Mouse (Mus musculus): Measurements from ENCODE around the gene Add1.
A peak's percentile ranks its signal among the peaks of the same experiment; 100 is the strongest.
"Not testable (repeated sequence)": the region's sequence is repeated elsewhere in the genome, so short reads cannot be mapped to it uniquely, and the experiment has no call there.

Gene Add1

DNA sequence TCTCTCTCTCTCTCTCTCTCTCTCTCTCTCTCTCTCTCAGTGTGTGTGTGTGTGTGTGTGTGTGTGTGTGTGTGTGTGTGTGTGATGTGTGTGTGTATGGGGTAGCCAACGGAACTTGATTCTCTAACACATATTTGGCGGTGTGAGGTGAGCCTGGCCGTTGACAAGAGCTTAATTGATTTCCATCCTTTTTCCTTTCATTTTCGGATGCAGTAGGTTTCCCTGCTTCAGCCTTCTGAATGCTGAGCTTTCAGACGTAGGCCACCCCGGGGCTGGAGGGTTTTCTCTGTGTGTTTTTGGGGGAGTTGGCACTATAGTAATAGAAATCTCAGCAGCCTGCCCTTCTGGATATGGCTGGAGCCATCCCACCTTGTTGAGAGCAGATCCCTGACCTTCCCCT is 23.2 kb upstream of the Add1 start:
- no peak for DNase-seq (ENCODE audit: low spot score in 2 of 2)

DNA sequence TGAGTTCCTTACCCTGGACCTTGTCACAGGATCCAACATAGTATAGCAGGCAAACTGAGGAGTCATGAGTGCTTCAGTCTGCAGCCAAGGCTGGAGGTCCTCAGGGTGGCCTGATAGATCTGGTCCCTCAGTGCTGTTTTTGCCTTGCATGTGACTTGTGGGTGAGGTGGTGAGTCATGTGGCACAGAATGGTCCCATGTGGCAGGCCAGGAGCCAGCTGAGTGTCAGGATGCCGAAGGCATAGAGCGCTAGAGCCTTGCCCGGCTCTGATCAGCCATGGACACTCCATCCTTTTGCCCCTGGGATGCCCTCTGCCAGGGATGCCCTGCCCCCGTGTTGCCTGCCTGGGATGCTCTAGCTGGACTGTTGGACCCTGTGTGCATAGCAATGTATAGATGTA is 21.6 kb upstream of the Add1 start:
- no peak for DNase-seq (ENCODE audit: low spot score in 2 of 2)

DNA sequence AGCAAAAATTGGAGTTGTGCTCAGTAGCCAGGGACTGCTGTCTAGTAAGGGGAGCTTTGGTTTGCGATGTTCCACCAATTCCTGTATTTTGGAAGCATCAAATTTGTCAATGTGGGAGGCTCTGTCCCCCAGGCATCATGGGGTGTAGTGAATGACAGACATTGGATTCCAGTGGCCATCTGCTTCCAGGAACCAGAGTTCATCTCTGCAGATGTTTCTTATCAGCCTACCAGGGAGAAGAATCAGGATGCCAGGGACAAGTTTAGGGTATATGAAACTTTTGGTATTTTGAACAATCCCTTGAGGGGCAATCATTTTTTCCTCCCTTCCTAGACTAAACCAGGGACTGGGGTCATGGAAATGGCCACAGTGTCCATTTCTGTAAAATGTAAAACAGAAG is 9.6 kb upstream of the Add1 start:
- no peak for DNase-seq (ENCODE audit: low spot score in 2 of 2)

DNA sequence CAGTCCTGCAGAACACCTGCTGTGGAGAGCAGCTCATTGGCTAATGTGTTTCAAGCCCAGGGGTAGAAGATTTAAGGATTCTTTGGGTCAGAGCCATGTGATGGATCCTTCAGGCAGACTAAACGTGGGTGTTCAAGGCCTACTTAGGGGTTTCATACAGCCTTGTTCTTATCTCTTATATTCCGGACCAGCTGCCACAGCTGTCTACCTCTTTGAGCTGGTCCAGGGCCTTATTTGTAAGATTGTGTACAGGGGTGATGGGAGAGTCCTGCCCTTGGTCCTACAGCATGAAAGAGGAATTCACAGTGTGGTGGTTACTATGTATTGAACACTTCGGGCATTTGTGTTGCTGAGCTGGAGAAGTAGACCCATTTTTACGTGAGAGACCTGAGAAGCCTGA is 9.2 kb upstream of the Add1 start:
- no peak for DNase-seq (ENCODE audit: low spot score in 2 of 2)

DNA sequence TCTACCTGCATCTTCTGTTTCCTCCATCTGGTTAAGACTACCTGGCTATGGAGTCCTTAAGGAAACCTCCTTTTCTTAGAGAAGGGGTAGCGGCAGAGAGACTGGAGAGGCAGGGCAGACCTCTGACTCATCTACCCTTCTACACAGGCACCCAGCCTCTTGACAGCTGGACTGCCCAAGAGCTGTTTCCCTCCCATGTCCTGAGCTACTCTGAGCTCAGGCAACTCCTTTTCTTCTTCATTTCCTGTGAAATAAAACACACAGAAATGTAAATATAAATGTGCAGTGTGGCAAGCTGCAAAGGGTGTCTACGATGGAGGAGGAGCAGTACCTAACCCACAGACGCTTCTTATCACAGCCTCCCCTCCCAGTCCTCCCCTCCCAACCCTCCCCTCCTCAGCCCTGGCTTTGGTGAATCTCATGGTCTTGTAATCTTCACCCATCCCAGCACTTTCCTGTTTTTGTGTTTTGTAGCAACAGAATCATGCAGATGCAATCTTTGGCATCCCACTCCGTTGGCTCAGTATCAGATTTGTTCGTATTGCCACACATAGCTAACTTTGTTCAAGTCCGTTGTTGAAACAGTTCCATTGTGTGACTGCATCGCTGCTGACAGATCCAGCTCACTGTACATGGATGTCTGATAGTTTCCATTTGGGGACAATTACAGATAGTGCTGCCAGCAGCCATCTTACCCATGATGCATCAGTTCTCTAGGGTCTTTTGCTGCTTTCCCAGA is 7.8 kb upstream of the Add1 start:
- DNase-seq (ENCODE audit: low spot score in 2 of 2) = peak; percentile 85 to 90

DNA sequence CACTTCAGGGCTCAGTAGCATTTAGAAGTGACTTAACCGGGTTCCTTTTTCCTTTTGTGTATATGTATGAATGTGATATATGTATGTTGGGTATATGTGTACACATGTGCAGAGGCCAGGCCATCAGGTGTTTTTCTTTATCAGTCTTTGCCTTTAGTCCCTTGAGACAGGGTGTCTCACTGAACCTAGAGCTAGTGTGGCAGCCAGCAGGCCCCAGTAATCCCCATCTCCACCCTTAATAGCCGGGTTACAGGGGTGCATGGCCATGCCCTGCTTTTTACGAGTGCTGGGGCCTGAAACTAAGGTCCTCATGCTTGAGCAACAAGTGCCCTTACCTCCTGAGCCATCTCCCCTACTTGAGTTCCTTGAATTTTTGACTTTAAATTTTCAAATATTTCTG is 1.9 kb upstream of the Add1 start:
- DNase-seq (ENCODE audit: low spot score in 2 of 2) = no peak

DNA sequence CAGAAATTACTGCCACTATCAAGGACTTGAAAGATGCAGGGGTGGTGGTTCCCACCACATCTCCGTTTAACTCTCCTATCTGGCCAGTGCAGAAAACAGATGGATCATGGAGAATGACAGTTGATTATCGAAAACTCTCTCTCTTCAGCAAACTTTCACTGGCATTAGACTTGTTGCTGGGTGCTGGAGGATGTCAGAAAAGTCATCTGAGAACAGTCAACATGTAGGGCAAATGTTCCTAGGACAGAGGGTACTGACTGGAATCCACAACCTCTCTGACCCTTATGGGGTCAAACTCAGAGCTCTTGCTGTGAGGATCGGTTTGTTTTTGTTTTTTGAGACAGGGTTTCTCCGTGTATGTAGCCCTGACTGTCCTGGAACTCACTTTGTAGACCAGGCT is 896 bp upstream of the Add1 start:
- not testable (repeated sequence) for DNase-seq (ENCODE audit: low spot score in 2 of 2)

DNA sequence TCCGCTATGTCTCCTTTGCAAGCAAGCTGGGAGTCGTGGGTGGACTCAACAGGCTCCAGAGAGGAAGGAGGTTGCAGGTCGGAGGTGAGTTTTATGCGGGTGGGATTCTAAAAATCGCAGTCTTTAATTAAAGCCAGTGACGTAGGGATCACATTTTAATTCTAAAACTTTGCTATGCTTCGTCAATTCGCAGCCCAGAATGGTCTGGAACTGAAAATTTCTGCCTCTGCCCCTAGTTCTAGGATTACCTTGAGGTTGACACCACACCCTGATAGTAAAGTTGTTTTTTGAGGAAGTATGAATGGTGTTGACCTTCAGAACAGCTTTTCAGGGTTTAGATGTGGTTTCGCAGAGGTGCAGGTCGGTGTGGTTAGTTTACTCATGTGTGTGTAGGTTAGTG is 1.3 kb downstream of the Add1 start:
- DNase-seq (ENCODE audit: low spot score in 2 of 2) = no peak

DNA sequence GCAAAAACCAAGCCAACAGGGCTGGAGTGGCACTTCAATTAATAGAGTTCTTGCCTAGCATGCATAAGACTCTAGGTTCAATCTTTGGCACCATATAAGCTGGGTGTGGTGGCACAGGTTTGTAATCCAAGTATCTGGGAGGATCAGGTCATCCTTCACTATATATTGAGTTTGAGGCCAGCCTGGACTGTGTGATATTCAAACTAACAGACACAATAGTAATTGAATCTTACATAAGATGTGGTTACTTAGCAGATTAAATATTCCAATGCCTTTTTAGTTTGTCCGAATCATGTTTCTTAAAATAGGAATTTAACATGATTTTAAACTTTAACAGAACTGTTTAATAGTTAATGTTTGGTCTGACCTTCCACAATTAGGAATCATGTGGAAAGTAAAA is 2.8 kb downstream of the Add1 start:
- DNase-seq (ENCODE audit: low spot score in 2 of 2) = no peak

DNA sequence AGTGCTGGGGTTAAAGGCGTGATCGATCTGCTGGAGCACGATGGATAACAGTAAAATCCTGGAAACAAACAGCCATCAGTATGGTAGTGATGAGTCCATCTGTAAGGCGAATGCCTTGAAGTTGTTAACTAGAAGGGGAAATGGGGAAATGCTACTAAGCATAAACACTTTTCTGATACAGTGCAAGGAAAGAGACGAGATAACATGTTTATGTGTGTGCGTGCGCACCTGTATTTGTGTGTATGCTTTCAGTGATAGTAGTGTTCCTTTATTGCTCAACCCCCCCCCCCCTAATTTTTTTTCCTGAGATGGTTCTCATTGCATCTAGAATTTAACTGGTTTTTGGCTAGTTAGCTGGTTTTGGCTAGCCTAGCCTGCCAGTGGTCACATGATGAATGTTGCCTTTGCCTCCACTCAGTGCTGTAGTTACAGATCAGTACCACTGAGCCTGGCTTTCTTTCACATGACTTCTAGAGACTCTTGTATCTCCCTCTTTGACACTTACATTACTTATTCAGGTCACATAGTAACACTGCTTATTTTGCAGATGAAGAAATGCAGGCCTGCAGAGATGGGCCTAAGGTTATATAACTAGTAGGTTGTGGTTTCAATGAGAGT is 4.7 kb downstream of the Add1 start:
- DNase-seq (ENCODE audit: low spot score in 2 of 2) = no peak

DNA sequence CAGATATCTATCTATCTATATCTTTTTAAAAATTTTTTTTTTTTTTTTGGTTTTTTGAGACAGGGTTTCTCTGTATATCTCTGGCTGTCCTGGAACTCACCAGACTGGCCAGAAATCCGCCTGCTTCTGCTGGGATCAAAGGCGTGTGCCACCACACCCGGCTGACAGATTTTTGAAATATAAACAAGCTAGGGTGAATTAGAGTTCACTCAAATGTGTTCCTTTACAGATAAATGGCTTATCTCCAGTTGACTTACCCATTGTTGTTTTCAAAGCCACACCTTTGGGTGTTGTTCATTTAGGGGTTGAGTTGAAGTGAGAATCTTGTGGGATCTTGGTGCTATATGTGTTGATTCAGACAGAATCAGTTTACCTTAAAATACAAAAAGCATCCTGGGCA is 5.9 kb downstream of the Add1 start:
- DNase-seq (ENCODE audit: low spot score in 2 of 2) = no peak

DNA sequence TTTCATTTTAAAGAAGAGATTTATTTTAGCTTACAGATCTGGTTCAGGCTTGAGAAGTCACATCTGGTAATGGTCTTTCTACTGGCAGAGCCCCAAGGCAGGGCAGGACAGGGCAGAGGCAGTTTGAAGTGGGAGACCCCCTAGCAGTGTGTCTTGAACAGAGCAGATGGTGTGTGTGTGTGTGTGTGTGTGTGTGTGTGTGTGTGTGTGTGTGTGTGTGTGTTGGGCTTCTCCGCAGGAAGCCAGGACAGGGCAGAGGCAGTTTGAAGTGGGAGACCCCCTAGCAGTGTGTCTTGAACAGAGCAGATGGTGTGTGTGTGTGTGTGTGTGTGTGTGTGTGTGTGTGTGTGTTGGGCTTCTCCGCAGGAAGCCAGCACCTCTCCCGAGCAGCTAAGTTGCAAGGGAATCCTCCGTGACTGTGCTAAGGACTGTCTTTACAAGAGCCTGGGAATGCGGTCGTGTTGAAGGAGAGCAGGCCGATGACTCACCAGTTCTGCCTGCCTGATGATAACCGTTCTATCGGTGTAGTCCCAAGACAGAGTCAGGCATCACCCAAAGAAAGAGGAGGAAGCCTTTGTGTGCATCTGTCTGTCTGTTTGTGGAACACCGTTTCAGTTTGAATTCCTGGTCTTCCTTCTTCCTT is 8.3 kb downstream of the Add1 start:
- DNase-seq (ENCODE audit: low spot score in 2 of 2) = peak in 1 of 2 experiments; percentile 36

DNA sequence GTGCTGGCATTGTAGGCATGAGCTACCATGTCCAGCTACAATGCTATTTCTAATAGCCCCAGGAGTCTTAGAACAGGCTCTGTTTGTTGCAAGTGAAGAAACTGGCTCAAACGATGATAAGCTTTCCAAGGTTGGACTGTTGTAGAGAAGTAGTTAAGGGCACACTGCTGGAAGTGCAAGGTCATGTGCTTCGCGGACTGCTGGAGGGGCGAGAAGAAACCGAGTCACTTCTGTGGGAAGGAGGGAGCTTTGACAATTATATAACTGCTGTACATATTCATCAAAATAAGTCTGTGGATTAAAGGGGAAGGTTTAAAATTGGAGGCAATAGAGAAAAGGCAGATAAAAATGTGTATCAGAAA is 8.8 kb downstream of the Add1 start:
- DNase-seq (ENCODE audit: low spot score in 2 of 2) = no peak

DNA sequence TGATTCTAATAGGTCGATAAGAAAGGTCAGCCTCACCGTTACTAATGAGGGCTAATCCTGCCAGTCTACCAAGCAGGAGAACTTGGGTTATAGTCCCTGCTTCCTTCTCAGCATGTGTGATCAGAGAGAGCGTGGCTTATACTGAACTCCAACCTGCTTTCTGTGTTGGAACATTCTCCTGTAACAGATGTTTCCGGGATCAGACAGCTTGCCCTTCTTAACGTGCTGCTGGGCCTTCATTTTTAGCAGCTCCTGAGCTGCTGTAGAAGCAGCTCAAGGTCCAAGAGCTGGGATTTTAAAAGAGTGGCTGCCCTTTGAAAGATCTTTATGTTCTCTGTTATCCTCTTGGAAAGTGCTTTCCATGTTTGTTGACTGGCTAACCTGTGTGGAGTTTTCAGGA is 11.8 kb downstream of the Add1 start:
- DNase-seq (ENCODE audit: low spot score in 2 of 2) = no peak

DNA sequence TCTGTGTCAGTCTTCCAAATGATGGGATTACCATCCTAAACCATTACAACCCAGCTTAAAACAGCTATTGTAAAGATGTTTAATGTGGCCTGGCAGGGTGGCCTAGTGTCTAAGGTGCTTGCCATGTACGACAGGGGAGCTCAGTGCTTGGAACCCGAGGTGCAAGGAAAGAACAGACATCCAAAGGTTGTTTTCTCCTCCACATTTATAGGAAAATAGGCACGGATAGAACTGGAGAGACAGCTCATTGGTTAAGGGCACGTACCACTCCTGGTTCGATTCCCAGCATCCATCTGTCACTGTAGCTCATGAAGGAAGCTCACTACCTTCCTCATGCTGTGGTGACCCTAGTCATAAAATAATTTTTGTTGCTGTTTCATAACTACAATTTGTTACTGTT is 14.4 kb downstream of the Add1 start:
- no peak for DNase-seq (ENCODE audit: low spot score in 2 of 2)

DNA sequence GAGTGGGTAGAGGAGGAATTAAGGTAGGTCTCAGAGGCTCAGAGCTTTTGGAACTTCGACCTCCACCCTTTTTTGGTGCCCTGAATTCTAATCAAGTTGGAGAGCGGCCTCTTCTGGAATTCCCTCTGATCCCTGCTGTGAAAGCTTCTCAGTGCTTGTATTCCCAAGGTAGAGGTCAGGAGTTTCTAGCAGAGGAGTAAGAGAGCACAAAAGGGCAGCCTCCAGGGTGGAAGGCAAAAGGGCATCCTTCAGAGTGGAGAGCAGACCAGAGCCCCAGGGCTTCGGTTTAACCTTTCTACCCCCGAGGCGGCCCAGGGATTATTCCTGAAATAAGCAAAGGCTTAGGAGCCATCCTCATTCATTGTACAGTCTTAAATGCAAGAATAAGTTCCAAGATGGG is 16.6 kb downstream of the Add1 start:
- no peak for DNase-seq (ENCODE audit: low spot score in 2 of 2)

DNA sequence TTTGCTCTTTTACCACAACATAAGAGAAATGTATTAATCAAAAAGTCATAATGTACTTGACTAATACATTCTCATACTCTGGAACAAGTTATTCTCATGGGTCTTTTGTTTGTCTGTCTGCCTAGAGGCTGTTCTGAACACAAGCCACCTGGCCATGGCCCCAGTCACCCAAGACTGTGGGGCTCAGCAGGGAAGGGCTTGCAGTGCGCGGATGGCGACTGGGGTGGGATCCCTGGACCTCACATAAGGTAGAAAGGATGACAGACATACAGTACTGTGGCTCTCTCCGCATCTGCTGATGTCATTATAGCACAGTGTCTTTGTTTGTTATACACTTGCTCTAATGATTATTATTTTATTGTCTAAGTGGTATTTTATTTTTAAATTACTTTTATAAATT is 17.2 kb downstream of the Add1 start:
- no peak for DNase-seq (ENCODE audit: low spot score in 2 of 2)

DNA sequence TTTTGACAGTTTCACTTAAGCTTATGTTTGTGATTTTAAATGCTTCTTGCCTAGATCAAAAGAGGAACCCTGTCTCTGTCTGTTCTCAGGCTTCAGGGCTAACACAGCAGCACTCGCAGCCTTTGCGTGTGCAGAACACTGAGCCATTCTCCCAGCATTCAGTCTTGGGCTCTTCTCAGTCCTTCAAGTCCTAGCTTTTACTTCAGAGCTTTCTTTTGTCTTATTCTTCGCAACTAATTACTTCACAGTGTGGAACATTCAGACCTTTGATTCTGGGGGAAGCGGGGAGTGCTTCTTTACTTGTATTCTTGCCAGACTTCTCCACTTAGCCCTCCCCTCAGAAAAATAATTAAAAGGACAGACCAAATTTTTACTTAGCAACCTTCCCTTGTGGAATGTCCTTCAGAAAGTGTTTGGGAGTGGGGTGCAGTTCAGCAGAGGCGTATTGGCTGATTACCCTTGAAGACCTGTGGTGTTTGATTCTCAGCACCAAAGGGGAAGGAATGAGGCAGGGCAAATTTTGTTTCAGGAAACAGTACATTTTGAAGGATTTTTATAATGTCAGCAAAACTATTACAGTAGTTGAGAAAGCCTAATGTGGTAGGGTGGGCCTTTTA is 18.0 kb downstream of the Add1 start:
- DNase-seq (ENCODE audit: low spot score in 2 of 2) = no peak

DNA sequence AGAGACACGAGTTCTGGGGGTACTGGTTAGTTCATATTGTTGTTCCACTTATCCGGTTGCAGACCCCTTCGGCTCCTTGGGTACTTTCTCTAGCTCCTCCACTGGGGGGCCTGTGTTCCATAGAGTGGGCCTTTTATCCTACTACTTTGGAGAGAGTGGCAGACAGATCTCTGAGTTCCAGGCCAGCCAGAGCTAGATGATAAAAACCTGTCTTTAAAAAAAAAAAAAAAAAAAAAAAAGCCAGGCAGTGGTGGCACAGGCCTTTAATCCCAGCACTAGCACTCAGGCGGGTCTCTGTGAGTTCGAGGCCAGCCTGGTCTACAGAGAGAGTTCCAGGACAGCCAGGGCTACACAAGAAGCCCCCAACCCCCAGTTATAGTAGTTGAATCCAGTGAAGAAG is 18.8 kb downstream of the Add1 start:
- not testable (repeated sequence) for DNase-seq (ENCODE audit: low spot score in 2 of 2)

DNA sequence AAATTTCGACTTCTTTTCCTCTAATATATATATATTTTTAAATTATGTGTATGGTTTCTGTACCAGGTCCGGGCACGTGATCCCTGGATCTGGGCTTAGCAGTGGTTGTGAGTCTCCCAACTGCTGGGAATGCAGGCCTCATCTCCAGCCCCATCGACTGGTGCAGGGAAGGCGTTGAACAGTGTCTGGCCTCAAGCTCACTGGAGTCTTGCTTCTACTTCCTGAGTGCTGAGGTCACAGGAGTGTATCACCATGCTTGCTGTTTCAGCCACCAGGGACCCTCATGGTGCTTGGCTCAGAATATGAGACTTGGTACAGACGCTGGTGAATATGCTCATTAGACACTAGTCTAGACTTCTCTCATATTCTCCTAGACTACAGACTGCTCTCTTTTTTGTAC is 19.2 kb downstream of the Add1 start:
- DNase-seq (ENCODE audit: low spot score in 2 of 2) = no peak

DNA sequence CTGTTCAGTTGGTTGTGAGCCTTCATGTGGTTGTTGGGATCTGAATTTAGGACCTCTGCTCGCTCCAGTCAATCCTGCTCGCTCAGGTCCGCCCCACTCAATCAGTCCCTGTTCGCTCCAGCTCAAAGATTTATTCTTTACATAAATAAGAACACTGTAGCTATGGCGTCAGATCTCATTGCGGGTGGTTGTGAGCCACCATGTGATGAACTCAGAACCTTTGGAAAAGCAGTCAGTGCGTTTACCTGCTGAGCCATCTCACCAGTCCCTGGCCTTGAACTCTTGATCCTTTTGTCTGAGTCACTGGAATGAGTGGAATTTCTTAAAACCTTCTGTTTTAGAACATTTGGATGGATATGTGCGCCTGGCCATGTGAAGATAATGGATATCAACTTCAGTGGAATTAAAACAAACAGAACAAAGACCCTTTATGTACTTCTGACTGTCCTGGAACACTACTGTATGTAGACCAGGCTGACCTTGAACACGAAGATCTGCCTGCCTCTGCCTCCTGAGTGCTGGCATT is 19.8 kb downstream of the Add1 start:
- no peak for DNase-seq (ENCODE audit: low spot score in 2 of 2)

DNA sequence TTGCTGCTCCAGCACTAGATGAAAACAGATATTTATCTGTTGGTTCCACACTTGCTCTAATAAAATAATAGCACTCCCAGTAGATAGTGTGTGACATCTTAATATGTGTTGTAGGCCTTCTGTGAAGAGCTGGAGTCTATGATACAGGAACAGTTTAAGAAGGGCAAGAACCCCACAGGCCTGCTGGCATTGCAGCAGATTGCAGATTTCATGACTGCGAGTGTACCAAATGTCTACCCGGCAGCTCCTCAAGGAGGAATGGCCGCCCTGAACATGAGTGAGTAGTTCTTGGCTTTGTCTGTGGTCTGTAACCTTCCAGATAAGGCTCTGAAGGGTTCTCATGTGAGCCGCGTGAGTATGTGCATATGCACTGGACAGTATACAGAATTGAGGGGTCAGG is 31.1 kb downstream of the Add1 start:
- no peak for DNase-seq (ENCODE audit: low spot score in 2 of 2)

Data from heart, adult 9 months (tissue).